Mouse (Mus musculus) granulocyte monocyte progenitor cell, adult 5-6 weeks (primary cell): ENCODE measurements at regions not wholly inside any gene's neighbourhood (a gene's known extent, or its start where the extent isn't known, plus 50 kb on each side); places are given as distances from the start of the nearest gene placed in this dataset.

Experiments
- ATAC-seq: replicated peaks from 2 replicates; pipeline ENCODE4 v1.8.0; 2016; ENCODE audit warnings: mild to moderate bottlenecking, moderate TSS enrichment, inconsistent platforms; ENCODE audit not compliant: poor library complexity, severe bottlenecking

- ATAC-seq = peak; percentile 48
Observed at GRCm38 (mm10) chr8:128030335-128031280, 327.8 kb upstream of the Nrp1 start.

DNA sequence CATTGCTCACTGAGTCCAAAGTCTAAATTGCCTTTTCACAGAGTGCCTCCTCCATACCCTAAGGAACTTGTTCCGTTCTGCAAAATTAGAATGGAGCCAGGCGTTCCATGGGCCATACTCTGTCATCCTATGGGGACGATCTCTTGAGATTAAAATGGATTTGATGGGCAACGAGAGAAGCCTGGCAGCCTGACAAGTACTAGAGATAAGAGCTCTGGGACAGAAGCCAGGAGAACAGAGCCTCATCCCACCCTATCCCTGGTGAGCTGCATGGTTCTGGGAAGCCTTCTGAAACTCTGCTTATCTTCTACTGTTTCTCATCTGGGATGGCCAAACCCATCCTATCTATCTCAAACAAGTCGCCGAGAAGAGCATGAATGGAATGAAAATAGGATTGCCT is 324.3 kb upstream of the Nrp1 start:
- no peak for ATAC-seq

DNA sequence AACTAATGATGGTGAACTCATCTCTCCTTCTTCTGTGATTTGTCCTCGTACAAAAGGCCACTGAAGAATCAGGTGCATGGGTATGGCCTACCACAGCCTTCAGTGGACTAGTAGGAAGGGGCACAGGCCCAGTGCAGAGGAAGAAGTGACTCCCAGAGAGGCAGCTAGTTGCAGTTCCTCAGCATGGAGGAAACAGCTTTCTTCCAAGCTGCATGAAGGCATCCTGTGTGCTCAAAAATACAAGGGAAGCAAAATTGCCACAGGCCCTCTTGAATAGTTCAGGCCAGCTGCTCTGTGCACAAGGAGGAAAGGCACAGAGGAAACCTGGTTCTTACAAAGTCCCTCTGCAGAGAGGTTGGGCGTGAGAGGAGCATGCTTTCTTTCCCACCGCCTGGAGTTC is 322.7 kb upstream of the Nrp1 start:
- peak; percentile 71 for ATAC-seq

DNA sequence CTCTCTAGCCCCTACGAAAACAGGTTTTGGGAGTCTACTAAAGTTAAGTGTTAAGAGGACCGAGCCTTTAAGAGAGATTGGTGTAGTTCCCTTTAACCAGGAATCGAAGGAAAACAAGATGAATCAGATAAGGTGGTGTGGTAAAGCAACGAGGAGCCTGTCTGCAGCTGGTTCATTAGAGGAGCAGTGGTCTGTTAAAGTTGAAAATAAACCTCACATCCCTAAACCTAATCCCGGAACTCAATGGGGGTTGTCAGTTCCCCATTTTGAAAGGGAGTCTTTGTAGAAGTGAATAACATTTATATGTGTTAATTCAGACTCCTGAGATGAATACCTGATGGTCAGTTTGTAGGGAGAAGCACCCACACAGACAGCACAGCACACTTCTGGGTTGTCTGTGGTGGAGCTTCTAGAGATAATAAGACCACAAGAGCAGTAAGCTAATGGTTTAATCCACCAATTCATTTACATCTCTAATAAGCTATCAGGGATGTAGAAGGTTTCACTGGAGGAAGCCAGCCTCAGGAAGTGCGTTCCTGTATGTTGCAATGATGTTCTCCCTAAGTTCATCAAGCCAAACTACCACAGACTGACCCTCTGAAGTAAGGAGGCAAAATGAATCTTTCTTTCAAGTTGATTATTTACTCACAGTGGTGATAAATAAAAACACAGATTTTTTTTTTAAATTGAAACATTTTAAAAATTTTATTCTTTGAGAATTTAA is 318.9 kb upstream of the Nrp1 start:
- peak; percentile 86 for ATAC-seq

DNA sequence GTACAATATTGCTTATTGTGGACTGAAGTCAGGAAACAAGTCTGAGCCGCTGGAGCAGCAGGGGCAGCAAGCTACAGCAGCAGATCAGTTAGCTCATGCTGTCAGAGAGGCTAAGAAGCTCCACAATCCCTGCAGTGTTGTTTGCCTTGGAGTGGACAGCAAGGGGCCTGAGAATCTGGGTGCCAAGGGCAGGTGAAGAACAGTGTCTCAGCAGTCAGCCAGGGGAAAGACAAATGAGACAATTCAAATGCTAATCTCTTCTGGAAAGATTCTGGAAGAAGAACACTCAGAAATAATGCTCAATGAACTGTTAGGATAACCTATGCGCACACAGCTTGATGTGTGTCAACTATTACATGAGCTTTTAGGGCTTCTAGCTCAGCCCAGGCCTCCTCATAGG is 315.5 kb upstream of the Nrp1 start:
- ATAC-seq = no peak

DNA sequence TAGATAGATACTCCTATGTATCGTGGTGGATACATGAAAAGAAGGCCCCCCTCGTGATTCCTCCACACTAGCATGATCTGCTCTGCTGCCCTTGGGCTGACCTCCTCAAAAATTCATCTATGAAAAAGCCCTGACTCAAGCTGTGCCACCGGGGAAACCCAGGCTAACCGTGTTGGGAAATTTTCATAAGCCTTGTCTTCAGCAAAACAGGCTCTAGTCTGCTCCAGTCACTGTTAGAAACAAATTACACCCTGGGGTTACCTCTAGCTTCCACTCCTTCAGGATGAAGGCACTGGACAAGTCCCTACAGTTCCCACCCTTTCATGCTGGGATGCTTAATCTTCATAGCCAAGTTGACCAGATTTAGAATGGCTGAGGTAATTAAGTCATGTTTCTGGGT is 315.0 kb upstream of the Nrp1 start:
- ATAC-seq = no peak

DNA sequence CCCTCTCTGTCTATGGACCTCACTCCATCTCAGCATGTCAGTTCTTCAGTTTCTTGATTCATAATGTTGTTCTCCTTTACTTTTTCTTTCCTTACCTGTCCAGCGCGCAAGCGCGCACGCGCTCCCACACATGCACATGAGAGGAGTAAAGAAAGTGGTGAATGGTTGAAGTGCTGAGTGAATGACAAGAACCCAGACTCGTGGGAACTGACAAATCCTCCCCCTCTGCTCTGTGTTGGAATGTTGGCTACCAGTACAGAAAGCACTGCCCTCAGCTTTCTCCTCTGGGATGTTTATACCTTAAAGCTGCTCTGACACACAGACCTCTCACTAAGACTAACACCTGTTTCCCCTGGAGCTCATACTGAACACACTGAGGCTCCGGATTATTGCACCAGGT is 302.2 kb upstream of the Nrp1 start:
- ATAC-seq = no peak

- no peak for ATAC-seq
Observed at GRCm38 (mm10) chr8:128057845-128058244, 300.6 kb upstream of the Nrp1 start.

DNA sequence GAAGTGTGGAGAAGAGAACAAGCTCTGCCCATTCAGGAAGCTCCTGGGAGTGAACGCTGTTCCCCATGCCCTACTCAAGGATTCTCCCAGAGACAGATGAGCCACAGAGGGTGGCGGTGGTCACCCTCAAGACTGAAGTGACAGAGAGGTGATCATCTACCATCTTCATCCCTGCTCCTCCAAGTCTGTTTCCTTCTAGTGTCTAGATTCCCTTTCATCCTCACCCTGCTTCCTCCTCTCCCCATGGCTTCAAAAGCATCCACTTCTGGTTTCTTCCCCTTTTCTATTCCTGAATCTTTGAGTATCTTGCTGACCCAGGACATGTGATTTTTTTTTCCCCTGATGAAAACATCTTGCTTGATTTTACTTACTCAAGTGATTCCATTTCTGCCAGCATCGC is 298.6 kb upstream of the Nrp1 start:
- peak; percentile 33; the same call in 1 of the 2 replicates for ATAC-seq

- no peak for ATAC-seq
Observed at GRCm38 (mm10) chr8:128064211-128064610, 294.2 kb upstream of the Nrp1 start.

GRCm38 (mm10) chr8:128065127-128065526 is 293.3 kb upstream of the Nrp1 start:
- peak; percentile 56 for ATAC-seq

DNA sequence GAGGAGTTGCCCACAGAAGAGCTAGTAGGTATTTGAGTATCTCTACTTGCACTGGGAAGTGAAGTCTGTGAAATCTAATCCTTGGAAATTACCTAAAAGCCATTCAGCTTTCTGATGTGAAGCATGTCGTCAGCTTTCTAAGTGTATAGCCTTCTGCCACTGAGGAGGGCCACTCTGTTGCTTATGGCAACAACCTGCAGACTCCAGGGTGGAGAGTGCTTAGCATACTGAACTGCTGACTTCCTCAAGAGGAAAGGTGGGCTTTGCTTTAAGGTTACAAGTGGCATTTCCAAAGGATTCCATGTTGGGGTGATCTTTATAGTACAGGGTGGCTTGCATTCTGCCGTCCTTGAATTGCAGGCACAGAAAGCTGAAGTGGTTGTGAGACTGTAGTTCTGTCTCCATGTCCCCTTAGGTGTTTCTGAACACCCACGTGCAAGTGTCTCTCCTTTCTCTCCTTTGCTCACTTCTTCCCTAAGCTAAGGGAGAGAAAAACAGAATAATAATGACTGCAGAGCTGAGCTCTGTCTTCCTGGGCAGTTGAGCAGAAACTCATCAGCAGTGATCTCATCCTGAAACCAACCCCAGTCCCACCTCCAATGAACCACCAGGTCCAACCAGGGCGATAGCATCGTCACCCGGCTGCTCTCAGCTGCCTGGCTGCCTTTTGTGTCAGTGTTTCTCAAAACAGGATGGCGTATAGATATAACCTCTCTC is 292.3 kb upstream of the Nrp1 start:
- ATAC-seq = no peak

- ATAC-seq = no peak
Observed at GRCm38 (mm10) chr8:128069749-128070148, 288.7 kb upstream of the Nrp1 start.

GRCm38 (mm10) chr8:128075566-128075965 is 282.8 kb upstream of the Nrp1 start:
- no peak for ATAC-seq

DNA sequence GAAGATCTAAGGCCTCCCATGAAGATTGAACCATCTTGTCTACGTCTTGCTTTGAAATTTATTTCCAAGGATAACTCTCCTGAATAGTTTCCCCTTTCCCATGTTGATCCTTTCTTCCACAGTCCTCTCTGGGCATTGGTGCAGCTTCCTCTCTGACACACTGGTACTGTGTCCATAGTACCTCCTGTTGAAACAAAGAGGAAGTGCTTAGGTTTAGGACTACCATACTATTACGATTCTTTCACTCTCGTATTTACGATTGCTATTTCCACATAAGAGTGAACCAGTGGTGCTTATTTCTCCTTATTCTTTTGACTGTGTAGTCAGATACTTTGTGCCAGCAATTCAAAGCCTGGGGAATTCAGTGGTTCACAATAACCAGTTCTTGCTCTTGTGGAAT is 282.2 kb upstream of the Nrp1 start:
- peak; percentile 88 for ATAC-seq

- peak; percentile 89 for ATAC-seq
Observed at GRCm38 (mm10) chr8:128078740-128079139, 279.7 kb upstream of the Nrp1 start.

DNA sequence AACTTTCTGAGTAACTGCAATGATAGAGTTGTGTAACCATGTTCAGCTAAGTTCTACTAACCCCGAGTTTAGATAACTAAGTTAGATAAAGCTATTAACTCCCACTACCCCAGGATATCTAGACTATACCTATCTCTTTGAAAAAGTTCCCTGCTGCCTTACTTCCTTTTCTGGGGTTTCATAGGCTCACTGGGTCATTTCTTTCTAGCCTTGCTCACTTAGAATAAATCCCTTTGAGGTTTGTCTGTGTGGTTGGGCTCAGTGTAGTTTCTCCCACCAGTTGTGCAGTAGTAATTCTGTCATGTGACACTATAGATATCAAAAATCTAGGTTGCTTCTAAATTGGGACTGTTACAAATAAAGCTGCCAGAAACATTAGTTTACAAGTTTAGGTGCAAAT is 272.6 kb upstream of the Nrp1 start:
- peak; percentile 80 for ATAC-seq

GRCm38 (mm10) chr8:128087500-128087899 is 270.9 kb upstream of the Nrp1 start:
- ATAC-seq = no peak

GRCm38 (mm10) chr8:128092826-128093225 is 265.6 kb upstream of the Nrp1 start:
- ATAC-seq = no peak

- no peak for ATAC-seq
Observed at GRCm38 (mm10) chr8:128095451-128095850, 263.0 kb upstream of the Nrp1 start.

GRCm38 (mm10) chr8:128097601-128098000 is 260.8 kb upstream of the Nrp1 start:
- ATAC-seq = no peak
